In the genomic region with DNA sequence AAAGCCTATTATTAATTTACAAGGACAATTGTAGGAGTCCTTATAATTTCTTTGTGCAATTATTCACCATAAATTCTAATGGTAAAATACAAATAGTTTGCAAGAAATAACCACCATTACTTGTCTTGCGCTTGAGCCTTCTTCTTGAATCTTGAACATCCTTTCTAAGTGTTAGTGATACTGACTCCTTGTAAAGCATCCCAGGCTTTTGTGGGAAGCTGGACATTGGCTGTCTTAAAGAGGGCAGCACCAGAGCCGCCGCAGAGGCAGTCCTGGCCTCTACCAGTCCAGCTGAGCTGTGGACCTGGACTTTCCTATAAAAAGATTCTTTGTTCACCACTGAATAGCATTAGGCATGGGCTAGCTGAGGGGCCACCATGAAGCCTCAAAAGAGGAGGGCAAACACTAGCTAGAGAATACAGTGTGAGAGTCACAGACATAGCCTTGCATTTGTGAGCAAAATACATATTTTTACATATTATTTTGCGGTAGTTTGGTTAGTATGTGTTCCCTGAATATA, we compare ENCODE assay signal across 15 mouse cellular contexts.
DNase-seq lines count a peak whose midpoint lies in the region; ATAC-seq lines count a peak whose summit lies in the region.
"Had no signal": no experiment of that assay in that cellular context is flagged by ENCODE, and none has a peak within 500 bp of the region (broad histone marks: within the 10 kb centered on the region; RNA-seq: fewer than 3 reads in every experiment).

No protein-coding gene starts in this region.

- no peak overlapping the region for H3K9ac ChIP-seq in embryonic facial prominence, embryonic 11.5 days (replicated peaks; ENCODE audit: low read length)
- no peak overlapping the region for H3K9ac ChIP-seq in hindbrain, embryonic 12.5 days
- no peak overlapping the region for H3K9ac ChIP-seq in midbrain, embryonic 15.5 days
- H3K9ac ChIP-seq: kidney, embryonic 15.5 days had no signal

- intact Hi-C loops in gastrocnemius, postnatal 36 days (cut with DNase I), result no loop called here

- no peaks in the 10 kb centered on the region for H3K4me1 ChIP-seq in embryonic facial prominence, embryonic 11.5 days (ENCODE audit: control insufficient read depth, insufficient read depth, low read length)
- peaks cover 54% of the 10 kb centered on the region for H3K4me1 ChIP-seq in hindbrain, embryonic 12.5 days
- H3K4me1 ChIP-seq in midbrain, embryonic 15.5 days, result peaks cover 48% of the 10 kb centered on the region
- H3K4me1 ChIP-seq in heart, embryonic 10.5 days, result no peaks in the 10 kb centered on the region
- H3K4me1 ChIP-seq: kidney, embryonic 15.5 days had no signal

- H3K27ac ChIP-seq in embryonic facial prominence, embryonic 11.5 days (replicated peaks; ENCODE audit: low read depth, low read length), result no peak overlapping the region
- peak overlapping the region; percentile 74 for H3K27ac ChIP-seq in hindbrain, embryonic 12.5 days
- peak overlapping the region; percentile 39 for H3K27ac ChIP-seq in midbrain, embryonic 15.5 days
- no peak overlapping the region for H3K27ac ChIP-seq in heart, embryonic 10.5 days
- H3K27ac ChIP-seq: kidney, embryonic 15.5 days had no signal

- no peaks in the 10 kb centered on the region for H3K27me3 ChIP-seq in embryonic facial prominence, embryonic 11.5 days (ENCODE audit: control insufficient read depth, insufficient read depth, low read length)
- H3K27me3 ChIP-seq in hindbrain, embryonic 12.5 days, result no peaks in the 10 kb centered on the region
- no peaks in the 10 kb centered on the region for H3K27me3 ChIP-seq in midbrain, embryonic 15.5 days (replicated peaks)
- no peaks in the 10 kb centered on the region for H3K27me3 ChIP-seq in heart, embryonic 10.5 days (ENCODE audit: insufficient read depth, poor library complexity, severe bottlenecking)
- H3K27me3 ChIP-seq: kidney, embryonic 15.5 days had no signal

- H3K36me3 ChIP-seq in embryonic facial prominence, embryonic 11.5 days (replicated peaks; ENCODE audit: control insufficient read depth, insufficient read depth, low read depth, low read length), result no peaks in the 10 kb centered on the region
- H3K36me3 ChIP-seq in hindbrain, embryonic 12.5 days, result no peaks in the 10 kb centered on the region
- H3K36me3 ChIP-seq in midbrain, embryonic 15.5 days (replicated peaks), result no peaks in the 10 kb centered on the region
- no peaks in the 10 kb centered on the region for H3K36me3 ChIP-seq in heart, embryonic 10.5 days
- H3K36me3 ChIP-seq: kidney, embryonic 15.5 days had no signal

- peak; percentile 80; the same call in 1 of the 2 replicates for ATAC-seq in embryonic facial prominence, embryonic 11.5 days (replicated peaks; ENCODE audit: insufficient number of reproducible peaks, low FRiP score, low TSS enrichment, low read depth)
- peak; percentile 71 for ATAC-seq in hindbrain, embryonic 12.5 days (ENCODE audit: low FRiP score)
- peak; percentile 69 for ATAC-seq in midbrain, embryonic 15.5 days (replicated peaks)

- 43% methylated on average over 4 of the region's 4 CpGs for WGBS in embryonic facial prominence, embryonic 11.5 days
- 27% methylated on average over 4 of the region's 4 CpGs for WGBS in hindbrain, embryonic 12.5 days
- WGBS in midbrain, embryonic 15.5 days, result 16% methylated on average over 4 of the region's 4 CpGs
- WGBS in heart, embryonic 10.5 days, result 81% methylated on average over 4 of the region's 4 CpGs

- no peak overlapping the region for H3K4me2 ChIP-seq in embryonic facial prominence, embryonic 11.5 days (ENCODE audit: low read depth, low read length)
- peak overlapping the region; percentile 1; the same call in 1 of the 2 replicates for H3K4me2 ChIP-seq in hindbrain, embryonic 12.5 days (replicated peaks)
- 0 out of 2 replicates have a peak overlapping the region, but pooled peaks have one; percentile 6 for H3K4me2 ChIP-seq in midbrain, embryonic 15.5 days
- H3K4me2 ChIP-seq: kidney, embryonic 15.5 days had no signal

- H3K4me3 ChIP-seq in embryonic facial prominence, embryonic 11.5 days (ENCODE audit: low read depth, low read length), result no peak overlapping the region
- no peak overlapping the region for H3K4me3 ChIP-seq in hindbrain, embryonic 12.5 days
- H3K4me3 ChIP-seq in midbrain, embryonic 15.5 days, result no peak overlapping the region
- no peak overlapping the region for H3K4me3 ChIP-seq in heart, embryonic 10.5 days
- H3K4me3 ChIP-seq: kidney, embryonic 15.5 days had no signal

- DNase-seq in brain, adult 2 months (ENCODE audit: low read depth, low spot score), result peak; percentile 25
- DNase-seq in embryonic facial prominence, embryonic 11.5 days (ENCODE audit: low spot score), result peak; percentile 38
- no peak for DNase-seq in gastrocnemius, postnatal 36 days
- no peak for DNase-seq in c-Kit-positive CD71-positive TER-119-positive erythroid progenitor cells, embryonic 14.5 days (ENCODE audit: low spot score)
- no peak for DNase-seq in gastrocnemius, postnatal 10 days
- no peak for DNase-seq in heart, embryonic 10.5 days (ENCODE audit: low spot score)
- DNase-seq: cerebellum, postnatal 36 days; heart, adult 11 months; heart, postnatal 4 days; liver; right cerebral cortex, adult 18-20 months; thymus, postnatal 25 days had no signal

- no peaks in the 10 kb centered on the region for H3K9me3 ChIP-seq in embryonic facial prominence, embryonic 11.5 days (replicated peaks; ENCODE audit: control insufficient read depth, low read length)
- no peaks in the 10 kb centered on the region for H3K9me3 ChIP-seq in hindbrain, embryonic 12.5 days (replicated peaks)
- H3K9me3 ChIP-seq in midbrain, embryonic 15.5 days, result no peaks in the 10 kb centered on the region
- H3K9me3 ChIP-seq in heart, embryonic 10.5 days, result no peaks in the 10 kb centered on the region
- H3K9me3 ChIP-seq: kidney, embryonic 15.5 days had no signal

Comparison
In these comparisons a context has a peak if more than half of its experiments do, and no peak if none do; other contexts are left out.
1. DNase-seq: peak in brain, adult 2 months (single experiment) and embryonic facial prominence, embryonic 11.5 days (single experiment); none in gastrocnemius, postnatal 36 days (0 of 2), c-Kit-positive CD71-positive TER-119-positive erythroid progenitor cells, embryonic 14.5 days (single experiment), gastrocnemius, postnatal 10 days (single experiment) and heart, embryonic 10.5 days (single experiment).
2. H3K27ac ChIP-seq: peak in hindbrain, embryonic 12.5 days (single experiment) and midbrain, embryonic 15.5 days (single experiment); none in embryonic facial prominence, embryonic 11.5 days (single experiment) and heart, embryonic 10.5 days (single experiment).
3. Peak in every context shown above with its lines, with median percentiles within 50 percentile points of each other: ATAC-seq.